Mouse (Mus musculus) megakaryocyte, embryonic 14.5 days (primary cell): ENCODE results near the gene Rpl13. TPM values are rescaled to one million over a fixed set of nuclear protein-coding genes. Genes with fewer than 3 reads are reported as not detected.

Source experiments
- H3K27me3 ChIP-seq: replicated peaks from 2 replicates; pipeline ENCODE3; 2012; ENCODE audit warnings: inconsistent platforms
- H3K36me3 ChIP-seq: replicated peaks from 2 replicates; pipeline ENCODE3; 2012; ENCODE audit warnings: low read length, inconsistent platforms, mixed read lengths
- H3K4me1 ChIP-seq: 2 replicates; pipeline ENCODE4 v1.6.1; 2012; ENCODE audit warnings: inconsistent platforms
- H3K4me3 ChIP-seq: replicated peaks from 2 replicates; pipeline ENCODE3; 2012; ENCODE audit warnings: moderate library complexity, mild to moderate bottlenecking, inconsistent platforms
- H3K9me3 ChIP-seq: 2 replicates; pipeline ENCODE4 v1.6.1; 2012; ENCODE audit warnings: inconsistent platforms
- FLI1 ChIP-seq: IDR thresholded peaks from 2 replicates; pipeline ENCODE4 v1.6.1; 2012; ENCODE audit warnings: low read length, inconsistent platforms, mixed read lengths
- GATA1 ChIP-seq: IDR thresholded peaks from 3 replicates; pipeline ENCODE4 v1.6.1; 2012; ENCODE audit warnings: mixed read lengths, low read length, inconsistent platforms, borderline replicate concordance
- polyA plus RNA-seq: library from polyadenylated mRNA; stranded (reverse); fragments of >175 nt; gene quantifications from 2 replicates; pipeline ENCODE4 v1.2.3, GENCODE M21; 2012; ENCODE audit warnings: low replicate concordance; ENCODE audit not compliant: insufficient read depth

Rpl13 gene
- polyA plus RNA-seq, 1 experiment: 4,089 TPM

DNA sequence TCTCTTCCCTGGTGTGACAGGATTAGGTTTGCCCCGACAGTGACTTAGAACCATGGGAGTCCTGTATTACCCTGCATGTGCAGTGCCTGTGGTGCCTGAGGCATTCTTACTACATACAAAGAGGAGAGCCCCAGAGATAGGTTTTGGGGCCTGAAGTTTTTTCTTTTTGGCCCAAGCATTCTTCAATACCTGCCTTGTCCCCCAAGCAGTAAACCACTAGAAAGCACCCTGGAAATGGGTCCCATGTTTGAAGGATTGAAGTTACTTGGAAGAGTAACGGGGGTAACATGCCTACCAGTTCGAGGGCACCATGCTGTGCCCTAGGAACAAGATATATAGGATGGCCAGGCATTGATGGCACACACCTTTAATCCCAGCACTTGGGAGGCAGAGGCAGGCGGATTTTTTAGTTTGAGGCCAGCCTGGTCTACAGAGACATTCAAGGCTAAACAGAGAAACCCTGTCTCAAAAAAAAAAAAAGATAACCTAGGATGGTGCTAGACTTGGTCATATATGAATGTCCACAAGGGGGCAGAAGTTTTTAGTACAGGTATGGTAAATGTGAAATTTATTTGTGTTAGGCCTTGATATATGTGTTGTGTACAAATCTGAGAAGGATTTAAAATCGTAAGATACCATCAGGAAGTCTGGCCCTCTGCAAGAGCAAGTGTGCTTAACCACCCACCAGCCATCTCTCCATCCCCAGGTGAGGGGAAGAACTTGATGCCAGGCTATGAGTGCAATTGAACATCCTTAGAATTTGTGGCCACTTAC, 3.6 kb downstream of the Rpl13 start:
- H3K9me3 ChIP-seq: no peaks in the 10 kb centered on the region
- H3K4me1 ChIP-seq: peaks cover 45% of the 10 kb centered on the region
- peaks cover 2% of the 10 kb centered on the region for H3K27me3 ChIP-seq
- no peak overlapping the region for H3K4me3 ChIP-seq
- peaks cover 27% of the 10 kb centered on the region for H3K36me3 ChIP-seq
- TF ChIP-seq GATA1 (no peak), FLI1 (no peak)

DNA sequence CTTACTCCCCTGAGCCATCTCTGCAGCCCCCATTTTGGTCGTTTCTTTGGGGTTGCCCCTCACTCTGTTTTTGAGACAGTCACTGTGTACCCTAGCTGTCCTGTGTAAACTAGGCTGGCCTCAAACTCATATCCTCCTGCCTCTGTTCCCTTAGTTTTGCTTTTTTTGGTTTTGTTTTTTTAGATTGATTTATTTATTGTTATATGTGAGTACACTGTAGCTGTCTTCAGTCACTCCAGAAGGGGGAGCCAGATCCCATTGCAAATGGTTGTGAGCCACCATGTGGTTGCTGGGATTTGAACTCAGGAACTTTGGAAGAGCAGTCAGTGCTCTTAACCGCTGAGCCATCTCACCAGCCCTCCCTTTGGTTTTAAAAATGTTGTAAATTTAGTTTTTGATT, 4.4 kb downstream of the Rpl13 start:
- Histone ChIP-seq H3K9me3 (no peaks in the 10 kb centered on the region), H3K4me1 (peaks cover 49% of the 10 kb centered on the region), H3K4me3 (no peak overlapping the region), H3K27me3 (peaks cover 2% of the 10 kb centered on the region), H3K36me3 (peaks cover 27% of the 10 kb centered on the region)
- no peak for TF ChIP-seq GATA1
- no peak for TF ChIP-seq FLI1

DNA sequence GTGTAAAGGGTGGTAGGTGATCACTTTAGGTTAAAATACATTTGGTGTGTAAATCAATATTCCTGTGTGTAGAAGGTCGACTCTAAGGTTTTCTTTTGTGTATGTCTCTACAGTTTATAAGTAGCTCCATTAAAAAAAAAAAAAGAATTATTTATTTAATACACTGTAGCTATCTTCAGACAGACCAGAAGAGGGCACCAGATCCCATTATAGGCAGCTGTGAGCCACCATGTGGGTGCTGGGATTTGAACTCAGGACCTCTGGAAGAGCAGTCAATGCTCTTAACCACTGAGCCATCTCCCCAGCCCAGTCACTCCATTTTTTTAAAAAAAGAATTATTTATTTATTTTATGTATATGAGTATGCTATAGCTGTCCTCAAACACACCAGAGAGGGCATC, 5.9 kb downstream of the Rpl13 start:
- Histone ChIP-seq H3K36me3 (peaks cover 27% of the 10 kb centered on the region), H3K27me3 (peaks cover 2% of the 10 kb centered on the region), H3K4me3 (no peak overlapping the region), H3K4me1 (peaks cover 52% of the 10 kb centered on the region), H3K9me3 (no peaks in the 10 kb centered on the region)
- TF ChIP-seq GATA1 (no peak), FLI1 (no peak)

DNA sequence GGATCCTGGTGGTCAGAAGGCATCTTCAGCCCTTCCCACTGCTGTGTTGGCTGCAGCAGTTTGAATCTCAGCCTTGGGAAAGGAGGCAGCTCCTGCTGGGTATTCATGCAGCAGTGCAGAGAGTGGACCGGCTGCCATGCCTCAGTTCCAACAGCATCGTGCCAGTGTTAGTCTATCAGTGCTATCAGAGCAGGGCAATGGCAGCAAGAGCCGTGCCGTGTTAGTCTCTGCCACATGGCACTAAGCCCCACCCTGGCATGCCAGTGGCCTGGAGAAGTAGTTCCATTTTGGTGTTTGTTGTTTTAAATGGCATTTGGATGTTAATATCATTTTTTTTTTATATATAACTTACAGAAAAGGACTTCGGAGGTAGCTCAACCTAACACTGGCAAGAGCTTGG, 6.8 kb downstream of the Rpl13 start:
- peaks cover 49% of the 10 kb centered on the region for H3K4me1 ChIP-seq
- H3K36me3 ChIP-seq: peaks cover 18% of the 10 kb centered on the region
- no peak overlapping the region for H3K4me3 ChIP-seq

DNA sequence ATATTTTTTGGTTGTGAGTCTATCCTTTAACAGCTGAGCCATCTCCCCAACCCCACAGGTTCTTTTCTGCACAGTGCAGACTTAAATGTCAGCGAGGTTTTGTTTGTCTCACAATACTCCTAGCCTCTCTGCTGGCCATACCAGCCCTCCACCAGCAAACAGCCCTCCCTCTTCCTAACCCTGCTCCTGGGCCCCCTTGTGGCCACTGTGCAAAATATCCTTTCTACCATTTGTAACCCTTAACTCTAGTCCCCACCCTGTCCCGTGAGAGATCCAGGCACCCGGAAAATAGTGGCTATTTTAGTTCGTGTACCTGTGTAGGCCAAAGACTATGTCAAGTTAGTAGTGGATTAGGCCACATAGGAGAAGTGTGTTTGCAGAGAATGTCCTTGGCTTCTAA, 8.5 kb downstream of the Rpl13 start:
- TF ChIP-seq FLI1 (no peak), GATA1 (no peak)

More for the DNA sequence above, 6.8 kb downstream of the Rpl13 start:
- no peaks in the 10 kb centered on the region for H3K9me3 ChIP-seq
- TF ChIP-seq FLI1 (no peak), GATA1 (no peak)
- peaks cover 2% of the 10 kb centered on the region for H3K27me3 ChIP-seq

DNA sequence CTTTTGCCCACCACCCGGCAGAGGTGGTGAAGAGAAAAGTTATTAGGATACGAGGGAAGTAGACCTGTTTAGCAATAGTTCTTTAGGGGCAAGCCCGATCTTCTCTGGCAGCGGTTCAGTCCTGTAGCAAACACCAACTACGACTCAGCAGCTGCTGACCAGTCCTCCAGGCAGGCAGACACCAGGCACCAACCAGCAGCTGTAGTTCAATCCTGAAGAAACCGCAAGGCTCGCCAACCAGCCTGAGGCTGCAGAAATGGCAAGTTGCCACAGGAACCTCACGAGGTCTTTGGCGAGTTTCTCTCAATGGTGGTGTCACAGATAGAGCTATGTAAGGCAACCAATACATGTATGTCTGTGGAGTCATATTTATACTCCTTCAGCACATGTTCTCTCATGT, 10.7 kb downstream of the Rpl13 start:
- Histone ChIP-seq H3K4me1 (peaks cover 70% of the 10 kb centered on the region), H3K36me3 (no peaks in the 10 kb centered on the region)
- no peak for TF ChIP-seq FLI1
- TF ChIP-seq GATA1: no peak

More for the DNA sequence above, 8.5 kb downstream of the Rpl13 start:
- H3K4me3 ChIP-seq: no peak overlapping the region
- peaks cover 1% of the 10 kb centered on the region for H3K36me3 ChIP-seq
- H3K27me3 ChIP-seq: peaks cover 9% of the 10 kb centered on the region
- peaks cover 51% of the 10 kb centered on the region for H3K4me1 ChIP-seq
- H3K9me3 ChIP-seq: no peaks in the 10 kb centered on the region

DNA sequence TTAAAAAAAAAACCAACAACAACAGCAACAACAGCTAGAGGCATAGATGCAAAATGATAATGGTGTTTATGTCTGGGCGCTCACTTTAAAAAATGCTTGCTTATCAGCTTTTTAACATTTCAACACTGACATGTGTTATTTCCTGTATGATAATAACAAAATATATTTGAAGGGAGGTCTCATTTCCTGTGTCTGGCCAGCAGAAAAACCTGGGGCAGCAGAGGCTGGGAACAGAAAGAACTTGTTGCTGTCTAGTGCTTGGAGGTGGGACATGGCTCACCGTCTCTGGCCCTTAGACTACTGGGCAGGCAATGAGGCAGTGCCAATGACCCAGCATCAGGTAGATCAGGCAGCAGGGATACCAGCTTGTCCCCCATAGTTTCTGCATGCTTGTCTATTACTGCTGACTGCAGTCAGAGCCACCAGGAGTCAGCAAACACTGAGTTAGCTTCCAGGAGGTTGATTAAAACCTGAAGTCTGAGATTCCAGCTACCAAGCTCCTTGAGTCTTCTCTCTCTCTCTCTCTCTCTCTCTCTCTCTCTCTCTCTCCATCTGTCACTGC, 11.8 kb downstream of the Rpl13 start:
- Histone ChIP-seq H3K27me3 (peaks cover 40% of the 10 kb centered on the region), H3K4me3 (peak overlapping the region; percentile 47), H3K36me3 (no peaks in the 10 kb centered on the region), H3K4me1 (peaks cover 78% of the 10 kb centered on the region), H3K9me3 (no peaks in the 10 kb centered on the region)
- TF ChIP-seq GATA1 (no peak), FLI1 (no peak)

More for the DNA sequence above, 10.7 kb downstream of the Rpl13 start:
- H3K9me3 ChIP-seq: no peaks in the 10 kb centered on the region
- H3K27me3 ChIP-seq: peaks cover 31% of the 10 kb centered on the region
- no peak overlapping the region for H3K4me3 ChIP-seq

DNA sequence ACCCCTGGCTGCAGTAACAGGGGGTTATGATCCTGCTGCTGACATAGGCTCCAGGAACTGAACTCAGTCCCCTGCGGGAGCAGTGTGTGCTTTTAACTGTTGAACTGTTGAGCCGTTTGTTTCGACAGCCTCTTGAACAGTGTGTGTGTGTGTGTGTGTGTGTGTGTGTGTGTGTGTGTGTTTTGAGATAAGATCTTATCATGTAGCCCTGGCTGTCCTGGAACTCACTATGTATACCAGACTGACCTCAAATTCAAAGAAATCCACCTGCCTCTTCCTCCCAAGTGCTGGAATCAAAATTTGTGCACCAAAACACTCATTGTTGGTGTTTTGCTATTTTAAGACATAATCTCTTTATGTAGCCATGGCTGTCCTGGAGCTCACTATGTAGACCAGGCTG, 12.5 kb downstream of the Rpl13 start:
- no peak overlapping the region for H3K4me3 ChIP-seq
- no peaks in the 10 kb centered on the region for H3K9me3 ChIP-seq
- H3K4me1 ChIP-seq: peaks cover 75% of the 10 kb centered on the region
- TF ChIP-seq GATA1: no peak
- no peak for TF ChIP-seq FLI1
- H3K27me3 ChIP-seq: peaks cover 47% of the 10 kb centered on the region
- H3K36me3 ChIP-seq: no peaks in the 10 kb centered on the region

DNA sequence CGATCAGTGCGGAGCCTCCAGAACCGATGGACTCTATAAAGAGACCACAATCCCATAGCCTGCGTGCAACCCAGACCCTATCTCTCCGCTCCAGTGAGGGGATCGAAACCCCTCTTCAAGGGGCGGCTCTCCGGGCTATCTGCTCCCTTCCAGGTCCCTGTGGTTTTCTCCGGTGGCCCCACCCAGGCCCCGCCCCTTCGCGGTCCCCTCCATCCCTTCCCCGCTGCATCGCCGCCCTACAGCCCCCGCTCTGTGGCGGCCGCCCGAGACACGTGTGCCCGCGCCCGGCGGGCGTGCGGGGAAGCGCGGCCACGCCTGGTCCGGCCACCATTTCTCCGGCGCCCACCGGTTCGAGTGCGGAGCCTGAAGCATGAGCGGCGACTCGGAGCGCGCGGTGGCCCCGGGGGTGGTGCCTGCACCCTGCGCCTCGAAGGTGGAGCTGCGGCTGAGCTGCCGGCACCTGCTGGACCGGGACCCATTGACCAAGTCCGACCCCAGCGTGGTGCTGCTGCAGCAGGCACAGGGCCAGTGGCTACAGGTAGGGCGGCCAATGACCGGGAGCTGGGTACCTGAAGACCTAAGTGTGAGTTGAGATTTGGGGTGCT, 15.1 kb downstream of the Rpl13 start, which contains the start of gene Cpne7:
Gene Cpne7 (plus strand): TSS at position 248 of the 605 bp plus-strand sequence.
- H3K4me3 ChIP-seq: peak within 1 kb of the TSS; percentile 89
- no peaks in the 10 kb centered on the region for H3K36me3 ChIP-seq
- peaks cover 56% of the 10 kb centered on the region for H3K4me1 ChIP-seq
- peaks cover 65% of the 10 kb centered on the region for H3K27me3 ChIP-seq
- H3K9me3 ChIP-seq: no peaks in the 10 kb centered on the region
- no peak for TF ChIP-seq FLI1
- TF ChIP-seq GATA1: no peak

DNA sequence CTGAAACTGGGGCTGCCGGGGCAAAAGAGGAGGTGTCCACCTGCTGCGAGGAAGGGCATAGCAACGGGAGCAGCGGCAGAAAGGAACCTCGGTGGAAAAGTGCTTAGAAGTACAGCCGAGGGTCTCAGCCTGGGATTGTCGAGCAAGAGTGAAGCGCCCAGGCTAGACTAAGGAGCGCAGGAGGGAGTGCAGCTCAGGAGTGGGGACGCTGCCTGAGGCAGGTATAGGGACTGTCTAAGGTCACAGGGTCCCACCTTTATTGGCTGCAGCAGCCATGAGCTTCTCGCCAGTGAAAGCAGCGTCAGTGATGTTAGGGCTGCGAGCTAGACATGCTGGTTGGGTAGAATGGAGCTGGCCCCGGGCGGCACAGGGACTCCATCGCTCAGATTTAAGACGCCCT, 15.6 kb downstream of the Rpl13 start:
- H3K4me3 ChIP-seq: peak overlapping the region; percentile 89
- H3K9me3 ChIP-seq: no peaks in the 10 kb centered on the region
- TF ChIP-seq FLI1 (no peak), GATA1 (no peak)
- H3K36me3 ChIP-seq: no peaks in the 10 kb centered on the region
- peaks cover 58% of the 10 kb centered on the region for H3K4me1 ChIP-seq
- peaks cover 70% of the 10 kb centered on the region for H3K27me3 ChIP-seq
